Mouse (Mus musculus) 3134 (cell line): ENCODE data around the gene B230104I21Rik.

Source experiments
- DNase-seq: peaks from one replicate; pipeline ENCODE4 v3.0.0-alpha.2; 2011; ENCODE audit warnings: low spot score; ENCODE audit not compliant: insufficient read length; ENCODE audit errors: extremely low read depth

The B230104I21Rik gene

DNA sequence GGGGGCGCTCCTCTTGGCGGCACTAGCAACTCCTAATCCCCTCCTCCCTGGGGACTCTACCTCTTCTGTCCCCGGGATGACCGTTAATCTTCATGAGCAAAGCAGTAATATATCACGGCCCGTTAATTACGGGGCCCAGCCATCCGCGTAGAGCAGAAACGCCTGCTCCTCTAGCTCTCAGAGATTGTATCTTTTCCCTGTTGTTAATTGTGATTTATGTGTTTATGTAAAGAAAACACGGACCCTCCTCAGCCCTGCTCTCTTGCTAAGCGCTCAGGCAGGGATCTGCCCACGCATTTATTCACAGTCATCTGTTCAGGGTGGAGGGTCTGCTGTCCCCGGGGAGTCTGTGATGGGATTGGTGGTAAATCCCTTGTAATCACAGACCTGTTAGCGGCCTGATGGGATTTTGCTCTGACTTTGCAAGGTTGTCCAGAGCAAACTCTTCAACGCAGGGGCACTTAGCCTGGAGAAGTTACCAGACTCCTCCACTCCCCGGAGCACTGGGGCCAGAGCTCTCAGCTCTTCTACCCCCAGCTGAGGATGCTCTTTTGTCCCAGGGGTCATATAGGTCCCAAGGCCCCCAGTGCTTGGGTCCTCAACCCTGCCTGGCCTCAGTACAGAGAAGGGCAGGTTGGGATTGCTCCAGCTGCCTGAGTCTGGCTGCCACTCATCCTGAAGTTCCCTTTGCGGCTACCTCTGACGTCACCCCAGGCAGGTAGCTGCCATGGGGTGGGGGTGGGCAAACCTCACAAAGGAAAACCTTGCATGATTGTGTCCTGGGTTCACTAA is 11.0 kb downstream of the B230104I21Rik start:
- no peak for DNase-seq

- DNase-seq, result no peak
Measured at GRCm38 (mm10) chr4:154348197-154348786, 12.4 kb downstream of the B230104I21Rik start.

GRCm38 (mm10) chr4:154352246-154352645 is 16.3 kb downstream of the B230104I21Rik start:
- DNase-seq, result no peak

DNA sequence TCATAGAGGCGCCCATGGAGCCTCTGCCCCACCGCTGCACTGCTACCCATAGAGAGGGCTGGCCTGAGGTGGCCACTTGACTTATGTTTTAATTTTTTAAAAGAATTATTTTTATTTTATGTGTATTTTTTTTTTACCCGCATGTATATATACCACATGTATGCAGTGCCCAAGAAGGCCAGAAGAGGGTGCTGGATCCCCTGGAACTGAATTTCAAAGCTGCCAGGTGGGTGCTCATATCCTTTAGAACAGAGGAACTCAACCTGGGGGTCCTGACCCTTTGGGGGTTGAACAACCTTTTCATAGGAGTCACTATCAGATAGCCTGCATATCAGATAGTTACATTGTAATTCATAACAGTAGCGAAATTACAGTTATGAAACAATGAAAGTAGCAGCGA is 19.5 kb downstream of the B230104I21Rik start:
- no peak for DNase-seq

GRCm38 (mm10) chr4:154358370-154358769 is 22.4 kb downstream of the B230104I21Rik start:
- DNase-seq, result no peak

DNA sequence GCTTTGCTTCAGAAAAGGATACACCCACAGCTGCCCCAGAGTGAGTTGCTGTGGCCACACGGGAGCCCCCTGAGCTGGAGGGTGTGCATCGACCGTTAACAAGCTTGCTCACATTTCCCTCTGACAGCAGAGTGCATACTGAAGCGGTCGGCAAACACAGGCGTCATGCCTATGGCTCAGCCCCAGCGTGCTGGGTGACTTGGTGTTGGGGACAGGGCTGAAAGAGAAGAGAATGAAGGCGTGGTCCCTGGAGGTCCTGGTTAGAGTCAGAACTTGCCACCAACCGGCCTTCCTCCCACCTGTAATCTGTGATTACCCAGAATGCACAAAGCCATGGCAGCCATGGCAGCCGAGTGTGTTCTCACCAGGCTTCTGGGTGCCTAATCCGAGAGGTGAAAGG is 22.9 kb downstream of the B230104I21Rik start:
- no peak for DNase-seq

- no peak for DNase-seq
Measured at GRCm38 (mm10) chr4:154359762-154360300, 23.9 kb downstream of the B230104I21Rik start.

DNA sequence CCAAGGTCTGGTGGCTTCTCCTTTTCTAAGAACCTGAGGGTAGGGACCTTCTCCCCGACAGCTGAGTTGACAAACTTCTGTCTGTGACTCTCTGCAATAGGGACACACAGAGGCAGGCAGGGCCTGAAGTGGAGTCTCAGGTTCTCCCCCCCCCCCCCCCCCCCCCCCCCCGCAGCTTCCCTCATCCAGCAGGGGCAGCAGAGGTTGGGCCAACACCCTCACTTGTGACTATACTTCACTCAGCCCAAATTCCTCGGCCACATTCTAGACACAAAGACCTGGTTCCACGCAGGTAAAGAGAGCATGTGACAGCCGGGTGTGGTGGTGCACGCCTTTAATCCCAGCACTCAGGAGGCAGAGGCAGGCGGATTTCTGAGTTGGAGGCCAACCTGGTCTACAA is 24.5 kb downstream of the B230104I21Rik start:
- DNase-seq, result no peak

GRCm38 (mm10) chr4:154360850-154361249 is 24.9 kb downstream of the B230104I21Rik start:
- DNase-seq, result no peak

GRCm38 (mm10) chr4:154364752-154365151 is 28.8 kb downstream of the B230104I21Rik start:
- DNase-seq, result no peak

DNA sequence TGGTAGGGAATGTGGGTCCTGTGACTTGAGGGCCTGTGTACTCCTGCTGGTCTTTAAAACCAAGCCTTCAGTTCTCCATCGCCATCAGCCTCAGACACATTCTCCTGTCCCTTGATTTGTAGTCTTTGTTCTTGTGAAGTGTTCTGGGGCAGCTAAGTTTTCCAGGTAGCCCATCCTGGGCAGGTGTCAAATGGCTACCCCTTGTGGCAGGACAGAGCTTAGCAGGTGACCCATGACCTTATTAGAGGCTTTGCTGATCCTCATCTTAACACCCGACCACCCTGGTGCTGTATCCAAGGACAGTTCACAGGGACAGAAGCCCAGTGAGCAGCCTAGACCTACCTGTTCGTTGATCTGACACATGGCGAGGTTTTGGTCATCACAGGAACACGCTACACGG is 30.9 kb downstream of the B230104I21Rik start:
- DNase-seq, result no peak

GRCm38 (mm10) chr4:154369089-154369488 is 33.2 kb downstream of the B230104I21Rik start:
- no peak for DNase-seq

DNA sequence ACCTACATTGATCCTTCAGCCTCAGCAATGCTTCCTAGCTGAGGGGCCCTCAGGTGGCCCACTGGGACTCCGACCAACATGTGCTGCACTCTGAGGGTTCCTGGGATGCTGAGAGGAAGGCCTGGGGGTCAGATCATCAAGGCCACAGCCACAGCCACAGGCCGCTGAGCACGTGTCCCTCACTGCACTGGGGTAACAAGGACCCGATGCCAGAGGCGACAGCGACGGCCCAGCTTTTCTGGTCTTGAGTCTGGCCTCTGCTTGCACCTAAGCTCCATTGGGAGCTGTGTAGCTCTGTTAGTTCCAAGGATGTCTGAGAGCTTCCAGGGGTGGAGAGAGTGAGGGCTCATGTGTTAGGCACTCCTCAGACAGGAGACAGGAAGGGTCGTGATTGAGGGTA is 34.9 kb downstream of the B230104I21Rik start:
- no peak for DNase-seq

- no peak for DNase-seq
Measured at GRCm38 (mm10) chr4:154371542-154372247, 35.8 kb downstream of the B230104I21Rik start.

DNA sequence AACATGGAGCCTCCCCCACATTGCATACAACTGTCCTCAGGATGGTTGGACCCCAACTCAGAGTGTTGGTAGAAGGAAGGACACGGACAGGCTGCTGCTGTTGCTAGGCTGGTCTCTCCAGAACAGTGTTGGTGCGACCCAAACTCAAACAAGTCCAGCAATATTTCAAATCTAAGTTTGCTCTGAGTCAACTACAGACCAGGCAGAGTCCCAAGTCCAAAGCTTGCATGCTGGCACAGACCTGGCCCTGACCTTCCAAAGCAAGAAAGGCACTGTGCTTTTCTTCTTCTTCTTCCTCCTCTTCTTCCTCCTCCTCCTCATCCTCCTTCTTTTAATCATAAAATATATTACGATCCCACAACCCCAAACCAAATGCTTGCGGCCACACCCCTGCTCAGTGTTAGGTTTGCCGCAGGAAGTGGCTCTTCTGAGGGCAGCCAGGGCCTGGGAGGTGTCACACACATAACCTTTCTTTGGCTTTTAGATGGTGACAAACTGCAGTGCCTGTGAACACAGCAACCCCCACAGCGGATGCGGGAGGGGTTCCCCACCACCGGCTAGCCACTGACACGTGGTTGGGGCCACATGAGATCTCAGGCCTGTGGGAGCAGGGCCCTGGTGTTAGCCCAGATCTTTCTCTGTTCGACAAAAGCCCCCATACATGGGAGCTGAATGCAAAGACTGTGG is 40.2 kb downstream of the B230104I21Rik start:
- no peak for DNase-seq

DNA sequence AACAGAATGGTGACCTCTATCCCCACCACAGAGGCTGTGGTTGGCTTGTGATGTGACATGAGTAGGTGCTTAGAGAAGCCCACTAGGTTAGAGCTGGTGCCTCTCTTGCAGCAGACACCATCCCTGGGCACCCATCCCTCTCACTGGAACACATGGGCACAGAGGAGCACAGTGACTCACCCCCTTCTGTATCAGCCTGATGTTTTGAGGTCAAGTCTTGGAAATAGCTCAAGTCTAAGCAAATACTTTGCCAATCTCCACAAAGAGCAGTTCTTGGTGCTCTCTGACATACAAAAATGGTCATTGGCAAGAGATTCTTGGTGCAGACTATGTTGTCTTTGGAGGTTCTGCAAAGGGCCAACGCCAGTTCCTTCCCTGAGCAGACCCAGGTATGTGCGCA is 42.9 kb downstream of the B230104I21Rik start:
- DNase-seq, result peak; percentile 38

DNA sequence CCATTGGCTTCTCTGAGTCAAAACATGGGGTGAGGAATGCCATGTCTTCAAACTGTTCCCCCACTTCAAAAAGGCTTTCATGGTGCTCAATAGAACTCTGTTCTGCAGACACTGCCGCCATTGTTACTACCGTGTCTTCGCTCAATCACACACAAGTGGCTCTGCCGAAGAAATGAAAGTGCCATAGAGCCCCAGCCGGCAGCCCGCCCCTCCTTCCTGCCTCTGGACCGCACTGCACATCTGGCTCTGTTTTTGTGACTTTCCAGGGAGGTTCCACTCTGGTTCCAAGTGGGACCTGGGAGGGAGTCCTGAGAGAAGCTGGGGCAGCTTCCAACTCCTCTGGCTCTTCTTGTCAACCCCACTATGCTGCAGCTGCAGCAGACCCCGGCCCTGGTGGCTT is 49.3 kb downstream of the B230104I21Rik start:
- DNase-seq, result no peak

DNA sequence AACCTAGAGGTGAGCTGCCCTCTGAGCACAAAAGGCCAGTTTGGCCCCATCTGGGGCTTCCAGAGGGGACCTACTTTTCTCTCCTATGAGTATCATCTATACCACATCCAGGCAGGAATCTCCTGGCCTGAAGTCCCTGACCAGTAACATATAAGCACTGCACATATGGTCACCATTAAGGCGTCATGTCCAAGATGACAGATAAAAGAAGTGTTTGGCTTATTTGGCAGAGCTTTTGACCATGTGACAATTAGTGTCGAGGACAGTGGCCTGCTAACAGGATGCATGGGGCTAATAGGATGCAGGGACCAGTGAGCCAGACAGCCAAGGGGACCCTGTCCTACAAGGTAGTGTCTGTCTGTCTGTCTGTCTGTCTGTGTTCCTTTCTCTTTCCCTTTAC is 50.0 kb downstream of the B230104I21Rik start:
- DNase-seq, result no peak

- DNase-seq, result no peak
Measured at GRCm38 (mm10) chr4:154386810-154387209, 50.9 kb downstream of the B230104I21Rik start.

DNA sequence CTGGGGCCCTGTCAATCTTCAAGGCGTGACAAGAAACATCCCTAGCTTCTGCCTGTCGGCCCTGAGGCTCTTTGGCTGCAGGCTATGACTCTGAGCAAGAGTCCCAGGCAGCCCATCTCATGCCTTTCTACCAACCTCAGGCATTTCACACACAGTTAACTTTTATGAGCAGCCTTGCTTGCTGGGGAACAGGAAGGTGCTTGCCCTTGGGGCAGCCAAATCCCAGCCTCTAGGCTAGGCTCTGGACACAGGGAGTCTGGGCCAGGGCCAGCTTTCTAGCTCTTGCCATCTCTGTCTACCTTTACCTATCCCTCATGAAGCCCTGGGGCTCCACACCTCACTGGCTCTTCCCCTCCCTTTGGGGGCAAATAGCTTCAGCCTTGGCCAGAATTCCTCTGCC is 53.7 kb downstream of the B230104I21Rik start:
- DNase-seq, result no peak
